Mouse (Mus musculus): Measurements from ENCODE around the gene Lag3.
"Not testable (repeated sequence)": the region's sequence is repeated elsewhere in the genome, so short reads cannot be mapped to it uniquely, and the experiment has no call there.

Gene Lag3

DNA sequence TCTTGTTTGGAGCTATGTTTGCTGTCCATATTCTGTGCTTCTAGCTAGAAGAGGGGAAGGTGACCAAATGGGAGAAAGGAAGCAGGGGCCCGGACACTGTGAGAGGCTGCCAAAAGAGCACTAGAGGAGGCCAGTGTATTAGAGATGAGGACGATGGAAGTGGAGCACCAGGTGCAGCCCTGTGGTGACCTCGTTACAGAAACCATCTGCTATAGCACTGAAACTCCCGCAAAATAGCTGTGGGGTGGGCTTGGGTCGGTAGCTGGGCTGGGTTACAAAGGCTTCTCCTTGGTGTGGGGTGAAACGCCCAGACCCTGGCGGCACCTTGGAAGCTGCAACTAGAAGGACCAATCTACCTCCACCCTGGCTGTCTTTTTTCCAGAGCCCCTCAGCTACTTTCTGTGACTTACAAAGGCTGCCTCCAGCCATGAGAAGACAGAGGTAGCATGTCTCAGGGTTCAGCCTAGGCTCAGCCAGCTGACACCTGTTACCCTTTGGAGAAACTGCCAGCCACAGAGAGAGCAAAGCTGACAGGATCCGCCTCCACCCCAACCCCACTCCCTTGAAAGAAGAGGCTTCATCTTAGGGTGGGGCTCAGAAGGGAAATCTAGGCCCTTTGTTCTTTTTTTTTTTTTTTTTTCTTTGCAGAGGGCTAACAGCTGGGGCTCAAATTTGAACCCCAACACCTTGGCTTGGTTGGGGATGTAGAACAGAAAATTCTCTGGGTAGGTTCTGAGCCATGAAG is 11.3 kb downstream of the Lag3 start:
- DNase-seq, result no peak

DNA sequence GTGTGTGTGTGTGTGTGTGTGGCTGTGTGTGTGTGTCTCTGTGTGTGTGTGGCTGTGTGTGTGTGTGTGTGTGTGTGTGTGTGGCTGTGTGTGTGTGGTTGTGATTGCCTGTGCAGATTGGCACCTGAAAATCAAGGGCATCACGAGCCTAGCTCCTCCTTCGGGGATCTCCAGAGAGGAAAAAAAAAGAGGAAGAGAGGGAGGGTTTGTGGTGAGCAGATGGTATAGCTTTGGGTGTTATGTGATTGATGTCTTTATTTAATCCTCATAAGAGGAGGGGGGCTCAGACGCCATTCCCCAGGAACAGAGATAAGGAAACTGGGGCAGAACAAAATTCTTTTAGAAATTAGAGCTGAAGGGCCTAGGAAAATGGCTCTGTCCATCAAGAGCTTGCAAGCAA is 13.1 kb downstream of the Lag3 start:
- no peak for DNase-seq

DNA sequence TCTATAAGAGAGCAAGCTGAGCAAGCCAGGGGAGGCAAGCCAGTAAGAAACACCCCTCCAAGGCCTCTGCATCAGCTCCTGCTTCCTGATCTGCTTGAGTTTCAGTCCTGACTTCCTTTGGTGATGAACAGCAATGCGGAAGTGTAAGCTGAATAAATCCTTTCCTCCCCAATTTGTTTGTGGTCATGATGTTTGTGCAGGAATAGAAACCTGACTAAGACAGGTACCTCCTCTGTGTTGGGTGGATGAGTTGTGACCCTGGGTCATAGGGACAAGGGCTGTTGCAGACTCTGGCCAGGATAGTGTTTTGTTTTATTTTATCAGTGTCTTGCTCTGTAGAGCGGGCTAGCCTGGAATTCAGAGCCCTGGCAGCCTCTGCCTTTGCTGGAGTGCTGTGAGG is 17.4 kb downstream of the Lag3 start:
- DNase-seq, result not testable (repeated sequence)

GRCm38 (mm10) chr6:124890997-124891396 is 20.5 kb downstream of the Lag3 start:
- DNase-seq, result no peak

- no peak for DNase-seq
These were observed 22.9 kb downstream of the Lag3 start for GRCm38 (mm10) chr6:124888555-124889125.

DNA sequence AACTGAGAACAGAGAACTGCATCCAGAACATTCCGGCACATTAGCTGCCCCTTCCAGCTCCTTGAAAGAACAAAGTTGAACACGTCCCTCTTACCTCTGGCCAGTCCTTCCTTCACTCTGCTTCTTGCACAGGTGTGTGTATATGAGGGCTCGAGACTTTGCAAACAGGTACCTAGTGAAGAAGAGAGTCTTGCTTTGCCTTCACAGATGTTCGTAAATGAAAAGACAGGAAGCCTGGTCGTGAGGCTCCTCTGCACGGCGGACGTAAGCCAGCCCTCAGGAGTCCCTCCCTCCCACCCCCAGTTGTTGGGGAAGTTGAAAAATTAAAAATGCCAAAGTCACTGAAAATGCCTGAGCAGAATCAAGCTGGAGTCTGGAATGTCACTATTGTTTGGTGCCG is 23.5 kb downstream of the Lag3 start, which contains the start of gene Cd4:
Gene Cd4 (minus strand): TSS at position 236 of the 400 bp plus-strand sequence.
- no peak for DNase-seq

- no peak for DNase-seq
These were observed 25.5 kb downstream of the Lag3 start for GRCm38 (mm10) chr6:124885956-124886381.

DNA sequence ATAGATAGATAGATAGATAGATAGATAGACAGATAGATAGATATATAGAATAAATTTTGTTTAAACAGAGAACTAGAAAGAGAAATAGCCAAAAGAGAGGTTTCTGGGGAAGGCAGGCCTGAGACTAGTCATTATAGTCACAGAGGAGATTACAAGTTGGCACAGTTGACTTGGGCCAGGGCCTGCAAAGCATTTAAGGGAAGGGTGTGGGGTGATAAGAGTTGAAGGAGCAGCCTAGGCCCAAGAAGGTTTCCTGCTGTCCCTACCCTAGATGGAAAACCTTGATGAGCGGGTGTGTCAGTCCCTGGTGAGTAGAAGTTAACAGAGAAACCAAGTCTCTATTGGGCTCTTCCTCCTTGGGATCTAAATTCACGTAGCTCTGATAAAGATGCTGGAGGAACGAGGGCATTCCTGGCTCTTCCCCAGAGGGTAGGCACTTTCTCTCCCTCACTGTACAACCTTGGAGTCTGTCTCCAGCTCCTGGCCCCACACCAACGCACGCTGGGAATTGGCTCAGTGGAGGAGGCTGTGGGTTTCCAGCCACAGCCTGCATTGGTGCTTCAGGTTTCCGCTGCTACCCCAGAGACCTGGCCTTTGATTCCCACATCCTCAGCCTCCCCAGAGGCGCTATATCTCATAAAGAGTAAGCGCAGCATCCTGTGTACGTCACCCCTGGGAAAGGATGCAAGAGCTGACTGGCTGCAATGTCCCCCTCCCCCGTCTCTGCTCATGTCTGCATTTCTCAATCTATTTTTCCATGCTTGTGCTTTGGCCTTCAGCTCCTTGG is 26.6 kb downstream of the Lag3 start:
- no peak for DNase-seq

DNA sequence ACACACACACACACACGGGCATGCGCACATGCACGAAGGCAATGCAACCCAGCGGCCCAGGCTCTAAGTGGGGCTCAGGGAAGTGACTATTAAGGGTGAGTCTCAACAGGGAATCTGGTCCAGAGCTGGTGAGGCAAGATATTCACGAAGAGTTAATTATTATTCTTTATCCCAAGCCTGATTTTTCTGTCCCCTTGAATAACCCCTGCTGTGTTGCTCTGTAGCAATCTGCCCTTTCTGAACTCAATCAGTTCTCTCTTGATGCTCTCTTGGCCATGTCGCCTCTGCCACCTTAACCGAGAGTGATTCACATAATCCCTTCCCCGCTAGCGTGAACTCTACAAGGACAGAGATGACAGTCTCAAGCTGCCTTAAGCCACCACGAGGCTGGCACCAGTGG is 28.2 kb downstream of the Lag3 start:
- DNase-seq, result no peak

- DNase-seq, result no peak
These were observed 29.7 kb downstream of the Lag3 start for GRCm38 (mm10) chr6:124881821-124882220.

GRCm38 (mm10) chr6:124879390-124879789 is 32.1 kb downstream of the Lag3 start:
- no peak for DNase-seq

- DNase-seq, result no peak
These were observed 37.2 kb downstream of the Lag3 start for GRCm38 (mm10) chr6:124874348-124874747.

GRCm38 (mm10) chr6:124866560-124866959 is 44.9 kb downstream of the Lag3 start:
- DNase-seq, result no peak

GRCm38 (mm10) chr6:124865766-124866362 is 45.6 kb downstream of the Lag3 start:
- DNase-seq, result peak in 1 of 2 experiments; percentile 25

- DNase-seq, result peak; percentile 27 to 34
These were observed 47.7 kb downstream of the Lag3 start, which contains the start of gene Gpr162 for GRCm38 (mm10) chr6:124863658-124864298. Gpr162 (minus strand) TSS chr6:124863983.

GRCm38 (mm10) chr6:124863125-124863657 is 48.3 kb downstream of the Lag3 start:
- no peak for DNase-seq

DNA sequence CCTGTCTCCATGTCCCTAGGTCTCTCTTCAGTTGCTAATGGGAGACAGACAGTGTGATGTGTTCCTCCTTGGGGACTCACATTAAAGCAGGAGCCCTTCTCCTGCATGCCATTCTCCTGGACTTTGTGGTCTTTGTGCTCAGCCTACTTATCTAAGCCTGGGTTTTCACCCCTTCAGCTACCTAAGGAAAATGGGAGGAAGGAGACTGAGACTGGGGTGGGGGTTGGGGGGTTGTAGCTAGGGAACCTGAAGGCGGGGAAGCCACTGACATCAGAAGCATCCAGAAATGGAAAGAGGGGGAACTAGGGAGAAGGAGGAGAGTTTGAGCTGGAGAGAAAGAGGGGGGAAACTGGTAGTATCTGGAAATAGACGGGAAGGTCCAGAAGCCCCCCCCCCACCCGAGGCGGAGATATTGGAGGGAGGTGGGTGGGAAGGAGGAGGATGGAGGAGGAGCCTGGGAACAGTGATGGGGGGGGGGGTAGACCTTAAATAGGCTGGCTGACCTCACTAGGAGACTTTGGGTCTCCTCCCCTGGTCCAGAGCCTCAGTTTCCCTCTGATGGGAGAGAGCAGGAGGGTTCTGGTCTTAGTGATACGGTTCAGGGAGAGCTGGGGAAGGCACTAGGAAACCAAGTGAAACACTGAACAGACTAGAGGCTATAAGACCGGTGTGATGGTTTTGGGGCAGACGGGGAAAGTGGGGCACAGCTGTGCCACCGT is 48.9 kb downstream of the Lag3 start:
- DNase-seq, result no peak

DNA sequence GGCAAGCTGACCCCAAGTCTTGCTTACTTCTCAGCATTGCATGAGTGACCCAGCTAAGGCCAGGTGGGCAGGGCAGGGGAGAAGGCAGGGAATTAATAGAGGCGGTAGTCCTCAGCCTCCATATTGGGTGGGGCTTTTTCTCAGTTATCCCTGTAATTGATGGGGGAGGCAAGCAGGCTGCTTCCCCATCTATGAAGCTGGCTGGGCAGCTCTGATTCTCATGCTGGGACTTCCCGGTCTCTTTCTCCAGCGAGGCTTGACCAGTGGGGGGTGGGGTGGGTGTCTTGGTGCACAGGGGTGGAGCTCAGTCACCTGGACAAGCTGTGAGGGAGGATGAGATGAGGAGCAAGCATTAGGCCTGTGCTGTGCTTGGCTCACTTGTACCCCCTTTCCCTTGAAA is 49.7 kb downstream of the Lag3 start:
- no peak for DNase-seq

GRCm38 (mm10) chr6:124861266-124861665 is 50.2 kb downstream of the Lag3 start:
- no peak for DNase-seq

- no peak for DNase-seq
These were observed 51.0 kb downstream of the Lag3 start for GRCm38 (mm10) chr6:124860511-124860910.

DNA sequence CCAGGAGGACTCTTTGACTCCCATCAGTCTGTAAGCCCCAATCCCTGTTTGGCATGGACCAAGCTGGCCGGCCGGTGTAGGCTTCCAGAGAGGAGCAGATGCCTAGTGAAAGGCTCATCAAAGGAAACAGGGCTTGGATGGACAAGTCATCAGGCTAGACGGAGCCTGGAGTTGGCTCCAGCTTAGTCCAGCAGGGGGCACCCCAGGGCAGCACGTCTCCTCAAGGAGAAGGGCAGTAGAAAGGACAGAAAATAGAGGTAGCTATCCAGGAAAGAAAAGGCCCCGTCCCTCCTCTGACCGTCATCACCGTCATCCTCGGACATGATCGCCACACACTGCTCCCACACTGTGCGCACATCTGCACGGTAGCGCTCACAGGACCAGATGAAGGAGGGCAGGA is 51.8 kb downstream of the Lag3 start:
- DNase-seq, result peak; percentile 80 to 90
